Mouse (Mus musculus): ENCODE results near the gene Etfrf1.

- TF ChIP-seq CTCF (IDR thresholded peaks at IDR 0.05; ENCODE audit: borderline replicate concordance, control insufficient read depth, extremely low read depth, insufficient read depth, low read length, poor library complexity) (0 out of 2 replicates have a peak, but pooled peaks have one; percentile 66), POLR2A (IDR thresholded peaks at IDR 0.05; ENCODE audit: control insufficient read depth, extremely low read depth, insufficient read depth, low read length, poor library complexity) (no peak)
These were observed 31.3 kb upstream of the Etfrf1 start for GRCm38 (mm10) chr6:145179665-145180064.
